Mouse (Mus musculus) C2C12 (cell line): ENCODE measurements around the gene Sap25. TPM values are rescaled to one million over a fixed set of nuclear protein-coding genes. Genes with fewer than 3 reads are reported as not detected.

Experiments
- H3K27me3 ChIP-seq: one replicate; pipeline ENCODE4 v1.6.1; 2011; ENCODE audit not compliant: control insufficient read depth, insufficient read depth, insufficient read length
- H3K36me3 ChIP-seq: one replicate; pipeline ENCODE4 v1.6.1; 2011; ENCODE audit not compliant: control insufficient read depth, insufficient read depth
- H3K4me3 ChIP-seq: one replicate; pipeline ENCODE4 v1.5.1; 2011; ENCODE audit warnings: mild to moderate bottlenecking, control low read depth; ENCODE audit not compliant: poor library complexity, insufficient read depth, severe bottlenecking
- H3K79me2 ChIP-seq: one replicate; pipeline ENCODE4 v1.6.1; 2011; ENCODE audit not compliant: control insufficient read depth, insufficient read depth
- H3K79me3 ChIP-seq: one replicate; pipeline ENCODE4 v1.6.1; 2011; ENCODE audit warnings: low read depth, control low read depth
- H3ac ChIP-seq: one replicate; pipeline ENCODE3; 2011; ENCODE audit warnings: low read depth; ENCODE audit not compliant: control insufficient read depth, insufficient read length
- CEBPB ChIP-seq: IDR thresholded peaks from one replicate; pipeline ENCODE4 v1.6.1; 2011; ENCODE audit warnings: low read depth, mild to moderate bottlenecking, control low read depth, moderate library complexity
- CTCF ChIP-seq: IDR thresholded peaks from one replicate; pipeline ENCODE4 v1.5.1; 2011; ENCODE audit not compliant: control insufficient read depth, insufficient read depth, insufficient read length
- FOSL1 ChIP-seq: IDR thresholded peaks from one replicate; pipeline ENCODE4 v1.8.0; 2011; ENCODE audit warnings: mild to moderate bottlenecking, low read length; ENCODE audit not compliant: poor library complexity, insufficient read depth, severe bottlenecking
- MAX ChIP-seq: IDR thresholded peaks from one replicate; pipeline ENCODE4 v1.6.1; 2011; ENCODE audit warnings: mild to moderate bottlenecking, control low read depth
- MYOD1 ChIP-seq: IDR thresholded peaks from one replicate; pipeline ENCODE4 v1.6.1; 2011; ENCODE audit warnings: low read depth; ENCODE audit not compliant: control insufficient read depth, insufficient read length
- MYOG ChIP-seq: IDR thresholded peaks from one replicate; pipeline ENCODE4 v1.6.1; 2011; ENCODE audit not compliant: control insufficient read depth, insufficient read length; ENCODE audit errors: extremely low read depth
- USF1 ChIP-seq: IDR thresholded peaks from one replicate; pipeline ENCODE4 v1.6.1; 2011; ENCODE audit warnings: low read depth, mild to moderate bottlenecking, control low read depth, moderate library complexity
- polyA plus RNA-seq: library from polyadenylated mRNA; unstranded; fragments of >200 nt; fragmentation: generic; extraction: Trizol; gene quantifications from one replicate; pipeline ENCODE4 v1.2.1, GENCODE M21; 2012; ENCODE audit warnings: missing spikeins

The Sap25 gene
- polyA plus RNA-seq, 1 experiment = 4.4 TPM

DNA sequence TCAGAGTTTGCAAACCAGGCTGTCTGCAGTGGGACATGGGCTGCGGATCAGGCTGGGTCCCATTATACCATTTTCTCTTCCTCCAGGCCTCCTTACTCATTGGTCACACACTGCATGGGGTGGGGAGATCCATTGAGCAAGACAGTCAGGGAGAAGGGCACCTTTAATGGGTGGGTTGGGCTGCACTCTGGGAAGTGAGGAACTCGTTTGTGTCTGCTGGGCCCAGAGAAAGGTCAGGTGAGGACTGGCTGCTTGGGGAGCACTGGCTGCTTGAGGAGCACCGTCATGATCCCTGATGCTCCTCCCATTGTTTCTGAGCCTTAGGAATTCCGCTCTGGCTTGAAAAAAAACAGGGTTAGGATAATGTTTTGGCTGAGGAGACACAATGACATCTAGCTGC lies 1.8 kb downstream of the Sap25 start:
- H3K27me3 ChIP-seq = no peaks in the 10 kb centered on the region
- peaks cover 40% of the 10 kb centered on the region for H3K36me3 ChIP-seq
- H3ac ChIP-seq = no peak overlapping the region
- H3K4me3 ChIP-seq = no peak overlapping the region
- no peaks in the 10 kb centered on the region for H3K79me3 ChIP-seq
- TF ChIP-seq CTCF = no peak
- no peak for TF ChIP-seq MAX
- TF ChIP-seq CEBPB = no peak
- no peak for TF ChIP-seq MYOG
- no peak for TF ChIP-seq USF1
- H3K79me2 ChIP-seq = no peaks in the 10 kb centered on the region

DNA sequence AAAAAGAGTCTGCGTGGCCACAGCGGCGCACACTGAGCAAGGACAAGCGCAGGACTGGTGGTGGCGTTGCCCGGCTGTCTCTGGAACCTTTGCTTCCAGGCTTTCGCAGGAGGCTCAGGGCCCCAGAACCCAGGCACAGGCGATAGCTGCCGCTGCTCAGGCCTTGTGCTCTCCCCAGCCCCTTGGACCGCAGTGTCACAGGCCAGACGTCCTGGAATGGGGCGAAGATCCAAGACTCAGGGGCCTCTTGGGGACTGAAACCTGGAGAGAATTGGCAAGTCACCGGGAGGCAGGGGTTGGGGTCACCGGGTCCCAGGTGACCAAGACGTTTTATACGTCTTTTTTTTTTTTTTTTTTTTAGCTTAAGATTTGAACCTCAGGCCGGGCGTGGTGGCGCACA lies 3.4 kb downstream of the Sap25 start:
- no peaks in the 10 kb centered on the region for H3K79me3 ChIP-seq
- no peaks in the 10 kb centered on the region for H3K79me2 ChIP-seq
- no peak for TF ChIP-seq CEBPB
- no peak for TF ChIP-seq MAX
- no peak for TF ChIP-seq MYOG
- no peak for TF ChIP-seq MYOD1
- no peak for TF ChIP-seq USF1
- TF ChIP-seq FOSL1 = no peak
- no peak for TF ChIP-seq CTCF
- peaks cover 31% of the 10 kb centered on the region for H3K36me3 ChIP-seq
- no peak overlapping the region for H3K4me3 ChIP-seq
- H3K27me3 ChIP-seq = no peaks in the 10 kb centered on the region
- H3ac ChIP-seq = no peak overlapping the region

GRCm38 (mm10) chr5:137645091-137645651 lies 4.0 kb downstream of the Sap25 start:
- Histone ChIP-seq H3ac (no peak overlapping the region), H3K79me2 (no peaks in the 10 kb centered on the region), H3K36me3 (peaks cover 26% of the 10 kb centered on the region), H3K4me3 (no peak overlapping the region), H3K79me3 (no peaks in the 10 kb centered on the region), H3K27me3 (no peaks in the 10 kb centered on the region)
- TF ChIP-seq MAX (no peak), USF1 (no peak), CEBPB (no peak), MYOD1 (no peak), FOSL1 (no peak), CTCF (no peak), MYOG (no peak)

DNA sequence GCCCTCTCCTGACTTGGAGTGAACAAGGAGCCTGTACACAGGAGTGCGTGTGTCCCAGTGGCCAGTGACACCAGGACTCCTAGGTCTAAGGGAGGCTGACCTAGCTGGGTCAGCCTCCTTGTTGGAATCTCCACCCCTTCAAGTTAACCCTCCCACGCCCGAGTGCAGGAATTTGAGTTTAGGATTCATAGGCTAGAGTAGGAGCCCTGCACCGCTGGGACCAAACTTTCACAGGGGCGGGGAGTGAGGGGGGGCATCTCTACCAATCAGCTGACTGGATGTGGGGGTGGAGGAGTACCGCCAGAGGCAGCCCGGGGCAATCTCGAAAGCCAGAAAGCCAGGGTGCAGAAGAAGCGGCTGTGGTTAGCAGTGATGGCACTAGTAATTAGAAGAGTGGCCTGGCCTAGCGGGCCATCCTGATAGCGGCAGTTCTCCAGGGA lies 4.5 kb downstream of the Sap25 start, which contains the start of gene Irs3:
Gene Irs3 (minus strand): TSS at position 63 of the 440 bp plus-strand sequence.
- H3ac ChIP-seq = no peak within 1 kb of the TSS
- H3K36me3 ChIP-seq = peaks cover 21% of the 10 kb centered on the region
- no peak within 1 kb of the TSS for H3K4me3 ChIP-seq
- no peaks in the 10 kb centered on the region for H3K27me3 ChIP-seq
- TF ChIP-seq FOSL1 = no peak
- no peaks in the 10 kb centered on the region for H3K79me2 ChIP-seq
- no peaks in the 10 kb centered on the region for H3K79me3 ChIP-seq

DNA sequence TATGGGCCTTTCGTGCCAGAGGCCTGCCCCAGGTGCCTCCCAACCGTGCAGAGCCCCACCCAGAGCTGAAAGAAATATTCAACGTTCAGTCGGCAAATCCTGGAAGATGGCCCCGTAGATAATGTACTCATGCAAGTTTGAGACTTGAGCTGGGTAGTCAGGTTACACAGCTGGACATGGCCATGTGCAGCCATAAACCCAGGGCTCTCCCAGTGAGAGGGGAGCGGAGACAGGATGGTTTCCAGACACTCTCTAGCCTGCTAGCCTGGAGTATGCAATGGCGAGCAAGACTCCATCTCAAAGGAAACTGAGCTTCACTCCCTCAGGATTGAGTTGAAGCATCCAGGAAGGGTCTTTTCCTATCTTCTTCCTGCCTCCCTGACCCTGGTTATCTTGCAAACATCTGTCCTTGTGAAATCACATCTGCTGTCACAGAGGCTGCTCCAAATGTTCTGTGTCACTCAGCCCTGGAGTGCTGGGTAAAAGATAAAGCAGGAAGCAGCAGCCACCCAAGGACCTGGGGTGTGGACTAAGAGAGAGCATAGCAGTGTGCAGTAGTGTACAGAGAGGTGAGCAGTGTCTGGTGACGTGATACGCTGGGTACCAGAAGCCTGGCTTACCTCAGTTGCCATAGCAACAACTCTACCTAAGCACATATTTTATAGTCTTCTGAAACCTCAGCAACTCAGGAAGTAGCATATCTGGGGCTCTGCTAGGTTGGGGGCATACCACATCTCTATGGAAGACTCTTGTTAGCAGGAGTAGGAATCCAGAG lies 6.9 kb downstream of the Sap25 start:
- no peaks in the 10 kb centered on the region for H3K79me2 ChIP-seq
- TF ChIP-seq MYOG (no peak), FOSL1 (no peak), MYOD1 (no peak), USF1 (no peak), CEBPB (no peak), CTCF (no peak), MAX (no peak)
- no peaks in the 10 kb centered on the region for H3K27me3 ChIP-seq
- peaks cover 3% of the 10 kb centered on the region for H3K36me3 ChIP-seq
- H3K79me3 ChIP-seq = no peaks in the 10 kb centered on the region
- H3K4me3 ChIP-seq = no peak overlapping the region
- no peak overlapping the region for H3ac ChIP-seq

- H3K79me2 ChIP-seq = no peaks in the 10 kb centered on the region
- no peak for TF ChIP-seq CTCF
- no peak for TF ChIP-seq MAX
- TF ChIP-seq MYOD1 = no peak
- no peak for TF ChIP-seq USF1
- no peak for TF ChIP-seq MYOG
- TF ChIP-seq FOSL1 = no peak
- TF ChIP-seq CEBPB = no peak
- no peak overlapping the region for H3ac ChIP-seq
- no peaks in the 10 kb centered on the region for H3K79me3 ChIP-seq
- no peaks in the 10 kb centered on the region for H3K27me3 ChIP-seq
- no peak overlapping the region for H3K4me3 ChIP-seq
- H3K36me3 ChIP-seq = peaks cover 7% of the 10 kb centered on the region
Measured at GRCm38 (mm10) chr5:137649251-137649650, 8.1 kb downstream of the Sap25 start.
